ENCODE assay signal across 9 mouse cellular contexts in genomic region chr1:152593831-152594549, GRCm38 (mm10).
DNase-seq lines count a peak whose midpoint lies in the region; ATAC-seq and TF ChIP-seq lines count a peak whose summit lies in the region.
"Had no signal": no experiment of that assay in that cellular context is flagged by ENCODE, and none has a peak within 500 bp of the region (broad histone marks: within the 10 kb centered on the region; RNA-seq: fewer than 3 reads in every experiment).

No protein-coding gene starts in this region.

- ATAC-seq in heart, embryonic 11.5 days (replicated peaks; ENCODE audit: insufficient number of reproducible peaks, low FRiP score, low TSS enrichment): no peak
- ATAC-seq in liver, embryonic 12.5 days: no peak
- ATAC-seq in liver, postnatal 0 days: no peak
- no peak for ATAC-seq in neural tube, embryonic 15.5 days (ENCODE audit: low FRiP score)

- no peaks in the 10 kb centered on the region for H3K27me3 ChIP-seq in heart, embryonic 11.5 days (ENCODE audit: control insufficient read depth, insufficient read depth, low read length)
- no peaks in the 10 kb centered on the region for H3K27me3 ChIP-seq in liver, embryonic 12.5 days (replicated peaks)
- no peaks in the 10 kb centered on the region for H3K27me3 ChIP-seq in liver, postnatal 0 days (ENCODE audit: insufficient read depth, low read length)
- H3K27me3 ChIP-seq in neural tube, embryonic 15.5 days (replicated peaks): no peaks in the 10 kb centered on the region
- H3K27me3 ChIP-seq: limb, embryonic 13.5 days had no signal

- no peak overlapping the region for H3K9ac ChIP-seq in heart, embryonic 11.5 days (ENCODE audit: low read depth, low read length)
- no peak overlapping the region for H3K9ac ChIP-seq in liver, embryonic 12.5 days
- H3K9ac ChIP-seq in liver, postnatal 0 days (replicated peaks): no peak overlapping the region
- H3K9ac ChIP-seq in neural tube, embryonic 15.5 days (replicated peaks): no peak overlapping the region
- H3K9ac ChIP-seq: limb, embryonic 13.5 days had no signal

- 86% methylated on average over 9 of the region's 9 CpGs for WGBS in heart, embryonic 11.5 days (ENCODE audit: insufficient replicate concordance)
- WGBS in liver, embryonic 12.5 days (ENCODE audit: insufficient replicate concordance): 74% methylated on average over 9 of the region's 9 CpGs
- 64% methylated on average over 9 of the region's 9 CpGs for WGBS in liver, postnatal 0 days (ENCODE audit: insufficient replicate concordance)
- WGBS in neural tube, embryonic 15.5 days: 90% methylated on average over 9 of the region's 9 CpGs

- peak overlapping the region; percentile 51; the same call in 1 of the 2 replicates for H3K27ac ChIP-seq in heart, embryonic 11.5 days (ENCODE audit: low read depth, low read length)
- peak overlapping the region; percentile 88 for H3K27ac ChIP-seq in liver, embryonic 12.5 days
- H3K27ac ChIP-seq in liver, postnatal 0 days (ENCODE audit: low read depth): peak overlapping the region; percentile 92
- H3K27ac ChIP-seq in neural tube, embryonic 15.5 days (replicated peaks): no peak overlapping the region
- H3K27ac ChIP-seq: limb, embryonic 13.5 days had no signal

- H3K4me2 ChIP-seq in heart, embryonic 11.5 days: peak overlapping the region; percentile 14; the same call in 1 of the 2 replicates
- H3K4me2 ChIP-seq in liver, embryonic 12.5 days: no peak overlapping the region
- peak overlapping the region; percentile 52; the same call in 1 of the 2 replicates for H3K4me2 ChIP-seq in liver, postnatal 0 days (ENCODE audit: low read depth, low read length)
- H3K4me2 ChIP-seq in neural tube, embryonic 15.5 days: no peak overlapping the region
- H3K4me2 ChIP-seq: limb, embryonic 13.5 days had no signal

- H3K4me1 ChIP-seq in heart, embryonic 11.5 days (ENCODE audit: control insufficient read depth, insufficient read depth, low read length): peaks cover 63% of the 10 kb centered on the region
- peaks cover 68% of the 10 kb centered on the region for H3K4me1 ChIP-seq in liver, embryonic 12.5 days
- peaks cover 64% of the 10 kb centered on the region for H3K4me1 ChIP-seq in liver, postnatal 0 days (ENCODE audit: insufficient read depth)
- H3K4me1 ChIP-seq in neural tube, embryonic 15.5 days: peaks cover 12% of the 10 kb centered on the region

- TF ChIP-seq CTCF in liver, postnatal 0 days (IDR thresholded peaks at IDR 0.05; ENCODE audit: low read depth): no peak

- H3K4me3 ChIP-seq in heart, embryonic 11.5 days (ENCODE audit: low read depth, low read length): no peak overlapping the region
- no peak overlapping the region for H3K4me3 ChIP-seq in liver, embryonic 12.5 days
- no peak overlapping the region for H3K4me3 ChIP-seq in liver, postnatal 0 days (ENCODE audit: low read depth, low read length)
- no peak overlapping the region for H3K4me3 ChIP-seq in neural tube, embryonic 15.5 days (replicated peaks)
- H3K4me3 ChIP-seq: limb, embryonic 13.5 days had no signal

- TF ChIP-seq EP300 in liver, postnatal 0 days (IDR thresholded peaks at IDR 0.05; ENCODE audit: low read depth): no peak

- no peak for DNase-seq in heart, adult 9 months (ENCODE audit: low spot score in 2 of 2)
- no peak for DNase-seq in liver
- no peak for DNase-seq in liver, postnatal 0 days
- DNase-seq in thymus, postnatal 25 days: peak; percentile 61
- DNase-seq: adrenal gland, adult 8-10 months had no signal

- no peaks in the 10 kb centered on the region; the same call in 1 of the 2 replicates for H3K36me3 ChIP-seq in heart, embryonic 11.5 days (ENCODE audit: control insufficient read depth, insufficient read depth, low read length)
- H3K36me3 ChIP-seq in liver, embryonic 12.5 days: no peaks in the 10 kb centered on the region
- H3K36me3 ChIP-seq in liver, postnatal 0 days (replicated peaks; ENCODE audit: insufficient read depth, low read length): no peaks in the 10 kb centered on the region
- H3K36me3 ChIP-seq in neural tube, embryonic 15.5 days: no peaks in the 10 kb centered on the region
- H3K36me3 ChIP-seq: limb, embryonic 13.5 days had no signal

- no peaks in the 10 kb centered on the region for H3K9me3 ChIP-seq in heart, embryonic 11.5 days (replicated peaks; ENCODE audit: control insufficient read depth, low read length)
- H3K9me3 ChIP-seq in liver, embryonic 12.5 days (replicated peaks): no peaks in the 10 kb centered on the region
- no peaks in the 10 kb centered on the region for H3K9me3 ChIP-seq in liver, postnatal 0 days (ENCODE audit: low read length)
- H3K9me3 ChIP-seq in neural tube, embryonic 15.5 days (replicated peaks): no peaks in the 10 kb centered on the region
- H3K9me3 ChIP-seq: limb, embryonic 13.5 days had no signal

Comparison
In these comparisons a context has a peak if more than half of its experiments do, and no peak if none do; other contexts are left out.
1. H3K4me2 ChIP-seq: peak in heart, embryonic 11.5 days (single experiment) and liver, postnatal 0 days (single experiment); none in liver, embryonic 12.5 days (single experiment) and neural tube, embryonic 15.5 days (single experiment).